Mouse (Mus musculus) hindbrain, embryonic 15.5 days (tissue): Measurements from ENCODE around the gene Pcif1. TPM values are rescaled to one million over a fixed set of nuclear protein-coding genes. Genes with fewer than 3 reads are reported as not detected.
"Not testable (repeated sequence)": the region's sequence is repeated elsewhere in the genome, so short reads cannot be mapped to it uniquely, and the experiment has no call there.

Source experiments
- ATAC-seq: fragments of 200-750 bp; cut with Nextera tagmentation; 2 replicates; pipeline ENCODE4 v1.8.0; 2017; ENCODE audit warnings: low read depth, moderate number of reproducible peaks, moderate TSS enrichment; ENCODE audit not compliant: low FRiP score
- H3K27ac ChIP-seq: fragments of 300-500 bp; sonication (generic); replicated peaks from 2 replicates; pipeline ENCODE4 v1.5.1; 2015; ENCODE audit warnings: mild to moderate bottlenecking, inconsistent platforms
- H3K27me3 ChIP-seq: fragments of 300-500 bp; sonication (generic); 2 replicates; pipeline ENCODE4 v1.6.1; 2015; ENCODE audit warnings: control low read depth, inconsistent platforms
- H3K36me3 ChIP-seq: fragments of 300-500 bp; sonication (generic); 2 replicates; pipeline ENCODE4 v1.6.1; 2015; ENCODE audit warnings: control low read depth, inconsistent platforms
- H3K4me1 ChIP-seq: fragments of 300-500 bp; sonication (generic); replicated peaks from 2 replicates; pipeline ENCODE4 v1.6.1; 2015; ENCODE audit warnings: control low read depth, inconsistent platforms
- H3K4me2 ChIP-seq: fragments of 300-500 bp; sonication (generic); 2 replicates; pipeline ENCODE4 v1.6.1; 2015; ENCODE audit warnings: moderate library complexity, mild to moderate bottlenecking, inconsistent platforms
- H3K4me3 ChIP-seq: fragments of 300-500 bp; sonication (generic); 2 replicates; pipeline ENCODE4 v1.5.1; 2015; ENCODE audit warnings: mild to moderate bottlenecking, inconsistent platforms
- H3K9ac ChIP-seq: fragments of 300-500 bp; sonication (generic); 2 replicates; pipeline ENCODE4 v1.6.1; 2015; ENCODE audit warnings: inconsistent platforms
- H3K9me3 ChIP-seq: fragments of 300-500 bp; sonication (generic); 2 replicates; pipeline ENCODE4 v1.6.1; 2016; ENCODE audit warnings: control low read depth, inconsistent platforms
- WGBS: fragments of 180-500 bp; shearing (Covaris S2); methylation state at CpG from one replicate; pipeline ENCODE4 v1.1.7; 2015; 5-methylcytosine and 5-hydroxymethylcytosine counted together
- polyA plus RNA-seq: library from polyadenylated mRNA; unstranded; fragments of >200 nt; fragmentation: Nextera tagmentation; extraction: Ambion mirVana; gene quantifications from 2 replicates; pipeline ENCODE4 v1.2.1, GENCODE M21; 2015

Pcif1 gene
- polyA plus RNA-seq, 1 experiment from 2014 or later = 78.5 TPM

DNA sequence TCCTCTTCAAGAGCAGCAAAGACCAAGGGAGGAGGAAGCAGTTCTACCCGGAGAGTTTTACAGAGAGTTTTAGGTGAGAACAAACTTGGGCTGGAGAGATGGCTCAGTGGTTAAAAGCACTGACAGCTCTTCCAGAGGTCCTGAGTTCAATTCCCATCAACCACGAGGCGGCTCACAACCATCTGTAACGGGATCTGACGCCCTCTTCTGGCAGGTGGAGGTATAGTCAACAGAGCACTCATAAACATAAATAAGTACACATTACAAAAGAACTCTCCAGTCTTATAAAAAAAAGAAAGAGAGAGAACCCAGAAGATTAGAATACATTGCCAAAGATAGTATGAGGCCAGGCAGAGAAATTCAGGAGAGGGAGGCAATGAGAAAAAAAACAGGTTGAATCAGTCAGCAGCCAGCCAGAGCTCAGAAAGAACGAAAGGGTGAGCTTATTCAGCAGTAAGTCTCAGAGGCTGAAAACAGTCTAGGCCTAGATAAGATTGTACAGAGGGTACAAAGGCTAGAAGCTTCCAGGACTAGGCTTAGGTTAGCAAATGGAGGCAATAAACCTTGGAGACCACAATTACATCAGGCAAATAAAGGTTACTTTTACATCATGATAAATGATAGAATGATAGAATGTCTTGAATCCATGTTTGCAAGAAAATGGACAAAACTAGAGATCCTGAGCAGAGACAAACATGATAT lies 7.4 kb upstream of the Pcif1 start:
- no peak overlapping the region for H3K4me2 ChIP-seq
- H3K9ac ChIP-seq = no peak overlapping the region
- no peaks in the 10 kb centered on the region for H3K36me3 ChIP-seq
- H3K4me1 ChIP-seq = no peaks in the 10 kb centered on the region
- ATAC-seq = no peak
- no peaks in the 10 kb centered on the region for H3K9me3 ChIP-seq
- no peak overlapping the region for H3K27ac ChIP-seq
- no peak overlapping the region for H3K4me3 ChIP-seq
- H3K27me3 ChIP-seq = no peaks in the 10 kb centered on the region
- 58% methylated on average over 6 of the region's 6 CpGs for WGBS

DNA sequence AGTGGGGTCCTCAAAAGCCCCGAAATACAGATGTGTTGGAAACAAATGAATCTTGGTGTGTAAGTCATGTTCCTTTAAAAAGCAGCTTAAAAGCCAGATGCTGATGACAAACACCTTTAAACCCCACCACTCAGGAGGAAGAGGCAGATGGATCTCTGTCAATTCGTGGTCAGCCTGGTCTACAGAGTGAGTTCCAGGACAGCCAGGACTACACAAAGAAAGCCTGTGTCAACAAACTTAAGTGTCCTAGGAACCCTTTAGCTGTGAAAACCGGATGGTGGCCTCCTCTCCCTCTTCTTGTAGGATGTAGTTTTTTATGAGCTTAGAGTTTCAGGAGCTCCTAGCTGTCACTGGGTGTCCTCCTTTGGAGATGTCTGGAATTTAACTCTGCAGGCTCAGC lies 5.5 kb upstream of the Pcif1 start:
- WGBS = 62% methylated on average over 3 of the region's 3 CpGs
- ATAC-seq = no peak
- H3K4me2 ChIP-seq = no peak overlapping the region
- no peak overlapping the region for H3K4me3 ChIP-seq
- H3K27me3 ChIP-seq = no peaks in the 10 kb centered on the region
- H3K9me3 ChIP-seq = no peaks in the 10 kb centered on the region
- H3K9ac ChIP-seq = no peak overlapping the region
- peaks cover 13% of the 10 kb centered on the region for H3K4me1 ChIP-seq
- no peaks in the 10 kb centered on the region for H3K36me3 ChIP-seq
- H3K27ac ChIP-seq = peak overlapping the region; percentile 10; the same call in 1 of the 2 replicates

DNA sequence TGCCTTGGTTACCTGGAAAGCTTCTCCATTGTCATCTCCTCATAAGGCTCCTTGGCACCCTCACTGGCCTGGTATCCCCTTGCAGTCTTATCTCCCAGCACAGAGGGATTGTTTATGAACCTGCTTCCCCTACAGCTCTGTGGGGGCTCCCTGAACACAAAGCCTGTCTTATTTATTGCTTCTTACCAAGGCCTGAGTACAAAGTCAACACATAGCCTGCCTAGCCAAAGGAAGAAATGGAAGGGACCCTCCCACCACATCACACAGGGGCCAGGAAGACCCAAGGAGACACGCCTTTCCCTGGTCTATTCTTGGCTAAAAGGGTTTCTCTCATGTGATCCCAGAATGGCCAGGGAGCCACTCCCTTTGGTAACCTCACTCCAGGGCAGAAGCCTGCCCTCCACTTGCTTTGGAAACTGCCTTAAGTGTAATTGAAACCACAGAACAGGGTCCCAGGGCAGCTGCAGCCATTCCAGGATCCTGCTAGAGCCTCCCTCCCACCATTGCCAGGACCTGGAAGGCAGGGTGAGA lies 4.8 kb upstream of the Pcif1 start:
- Histone ChIP-seq H3K4me3 (no peak overlapping the region), H3K4me2 (no peak overlapping the region), H3K4me1 (peaks cover 15% of the 10 kb centered on the region), H3K36me3 (no peaks in the 10 kb centered on the region), H3K9me3 (no peaks in the 10 kb centered on the region), H3K27ac (peak overlapping the region; percentile 59), H3K27me3 (no peaks in the 10 kb centered on the region), H3K9ac (no peak overlapping the region)
- WGBS = 42% methylated on average over 1 of the region's 1 CpGs
- no peak for ATAC-seq

DNA sequence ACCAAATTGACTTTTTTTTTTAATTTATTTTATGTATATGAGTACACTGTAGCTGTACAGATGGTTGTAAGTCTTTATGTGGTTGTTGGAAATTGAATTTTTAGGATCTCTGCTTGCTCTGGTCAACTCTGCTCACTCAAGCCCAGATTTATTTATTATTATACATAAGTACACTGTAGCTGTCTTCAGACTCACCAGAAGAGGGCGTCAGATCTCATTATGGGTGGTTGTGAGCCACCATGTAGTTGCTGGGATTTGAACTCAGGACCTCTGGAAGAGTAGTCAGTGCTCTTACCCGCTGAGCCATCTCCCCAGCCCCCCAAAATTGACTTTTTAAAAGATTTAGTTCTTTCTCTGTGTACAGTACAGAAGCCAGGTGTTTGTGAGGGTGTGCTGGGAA lies 3.5 kb upstream of the Pcif1 start:
- H3K9me3 ChIP-seq, H3K27me3 ChIP-seq, H3K4me3 ChIP-seq, H3K36me3 ChIP-seq, ATAC-seq, H3K4me2 ChIP-seq, H3K27ac ChIP-seq, H3K9ac ChIP-seq: not testable (repeated sequence)
- 55% methylated on average over 2 of the region's 2 CpGs for WGBS
- peaks cover 20% of the 10 kb centered on the region for H3K4me1 ChIP-seq

DNA sequence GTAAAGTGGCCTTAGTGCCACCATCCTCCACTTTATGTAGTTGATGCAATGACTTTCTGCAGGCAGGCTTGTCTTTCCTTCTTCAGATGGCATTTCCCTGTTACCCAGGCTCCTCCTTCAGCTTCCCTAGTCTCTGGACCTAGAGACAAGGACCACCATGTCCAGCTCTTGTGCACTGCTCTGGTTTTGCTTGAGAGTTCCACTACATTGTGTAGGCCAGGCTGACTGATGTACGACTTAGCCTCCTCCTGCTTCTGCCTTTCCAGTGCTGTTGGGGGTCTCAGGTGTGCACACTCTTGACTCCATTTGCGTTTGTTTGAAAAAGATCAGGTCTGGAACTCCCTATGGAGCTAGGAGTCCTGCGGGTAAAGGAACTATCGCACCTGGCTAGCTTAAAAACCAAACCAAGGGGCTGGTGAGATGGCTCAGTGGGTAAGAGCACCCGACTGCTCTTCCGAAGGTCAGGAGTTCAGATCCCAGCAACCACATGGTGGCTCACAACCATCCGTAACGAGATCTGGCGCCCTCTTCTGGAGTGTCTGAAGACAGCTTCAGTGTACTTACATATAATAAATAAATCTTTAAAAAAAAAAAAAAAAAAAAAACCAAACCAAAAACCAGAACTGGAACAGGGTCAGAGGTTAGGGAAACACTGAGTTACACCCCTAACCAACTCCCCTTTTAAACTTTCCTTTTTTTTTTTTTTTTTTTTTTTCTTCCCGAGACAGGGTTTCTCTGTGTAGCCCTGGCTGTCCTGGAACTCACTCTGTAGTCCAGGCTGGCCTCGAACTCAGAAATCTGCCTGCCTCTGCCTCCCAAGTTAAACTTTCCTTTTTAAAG lies 1.5 kb upstream of the Pcif1 start:
- not testable (repeated sequence) for H3K36me3 ChIP-seq, H3K4me3 ChIP-seq, H3K27me3 ChIP-seq, H3K9me3 ChIP-seq, H3K9ac ChIP-seq, ATAC-seq
- peak overlapping the region; percentile 97 for H3K4me2 ChIP-seq
- H3K27ac ChIP-seq = peak overlapping the region; percentile 100; the same call in 1 of the 2 replicates
- peaks cover 29% of the 10 kb centered on the region for H3K4me1 ChIP-seq
- WGBS = 68% methylated on average over 11 of the region's 11 CpGs

DNA sequence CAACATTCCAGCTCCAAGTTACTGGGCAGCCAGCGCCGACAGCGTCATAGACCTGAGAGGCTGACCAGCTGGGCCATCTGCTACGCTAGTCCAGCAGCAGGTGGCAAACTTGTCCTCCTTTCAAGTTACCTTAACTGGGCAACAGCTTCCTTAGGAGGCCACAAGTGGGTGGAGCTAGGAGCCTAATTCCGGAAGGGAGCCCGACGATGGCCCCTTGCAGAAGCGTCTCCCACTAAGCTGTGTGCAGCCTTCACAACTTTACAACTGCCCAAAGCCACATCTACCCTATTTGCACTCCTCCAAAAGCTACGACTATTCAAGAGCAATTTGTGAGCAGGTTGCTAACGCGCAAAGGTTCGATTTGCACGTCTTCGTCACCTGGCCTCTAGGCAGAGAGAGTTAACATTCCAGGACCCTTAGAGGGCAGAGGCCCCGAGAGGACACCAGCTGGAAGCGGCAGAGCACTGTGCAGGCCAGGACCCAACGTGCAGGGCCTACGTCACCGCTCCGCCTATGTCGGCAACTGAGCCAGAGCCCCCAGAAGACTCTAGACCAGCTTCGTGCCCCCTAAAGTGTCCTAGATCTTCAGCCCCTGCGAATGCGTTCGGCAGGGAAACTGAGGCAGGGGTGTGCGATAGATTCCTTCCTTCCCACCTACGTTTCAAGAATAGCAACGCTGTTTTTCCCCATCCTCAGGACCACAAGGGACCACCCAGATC lies 436 bp upstream of the Pcif1 start:
- Histone ChIP-seq H3K9me3 (no peaks in the 10 kb centered on the region), H3K4me1 (peaks cover 29% of the 10 kb centered on the region), H3K27me3 (no peaks in the 10 kb centered on the region), H3K27ac (peak overlapping the region; percentile 100), H3K9ac (peak overlapping the region; percentile 99), H3K36me3 (no peaks in the 10 kb centered on the region), H3K4me2 (peak overlapping the region; percentile 97), H3K4me3 (peak overlapping the region; percentile 84)
- ATAC-seq = peak; percentile 68
- WGBS = 3% methylated on average over 28 of the region's 28 CpGs

DNA sequence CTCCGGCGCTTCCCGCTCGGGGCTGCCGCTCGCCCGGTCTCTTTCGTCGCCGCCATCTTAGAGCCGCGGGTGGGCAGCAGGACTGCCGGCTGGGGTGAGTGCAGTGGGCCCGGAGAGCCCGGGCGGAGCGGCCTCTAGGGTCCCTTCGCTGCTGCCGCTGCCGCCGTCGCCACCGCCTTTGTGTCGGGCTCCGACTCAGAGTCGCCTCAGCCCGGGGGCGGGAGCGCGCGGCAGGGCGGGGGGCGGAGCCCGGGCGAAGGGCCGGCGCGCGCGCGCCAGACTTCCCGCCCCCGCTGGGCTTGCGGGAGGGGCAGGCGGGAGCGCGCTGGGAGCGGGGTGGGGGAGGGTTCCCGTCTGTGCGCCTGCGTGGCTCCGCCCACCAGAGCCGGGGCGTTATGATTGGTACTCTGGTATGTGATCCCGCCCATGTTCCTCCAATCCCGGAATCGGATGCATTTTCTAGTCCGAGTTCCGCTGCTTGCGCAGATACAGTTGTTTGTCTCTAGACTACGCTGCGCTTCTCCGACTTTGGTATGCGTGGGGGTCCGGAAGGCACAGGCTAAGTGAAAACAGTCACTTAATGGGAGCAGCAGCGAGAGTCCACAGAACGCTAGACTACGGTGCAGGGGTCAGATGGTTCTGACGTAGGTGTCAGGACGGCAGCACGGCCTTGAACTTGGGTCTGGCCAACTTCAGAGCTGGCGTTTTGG lies 619 bp downstream of the Pcif1 start:
- peak; percentile 91 for ATAC-seq
- Histone ChIP-seq H3K9me3 (no peaks in the 10 kb centered on the region), H3K4me3 (peak overlapping the region; percentile 84), H3K27ac (peak overlapping the region; percentile 100), H3K4me1 (peaks cover 29% of the 10 kb centered on the region), H3K27me3 (no peaks in the 10 kb centered on the region), H3K36me3 (peaks cover 6% of the 10 kb centered on the region), H3K9ac (peak overlapping the region; percentile 99), H3K4me2 (peak overlapping the region; percentile 97)
- under 1% methylated on average over 72 of the region's 72 CpGs for WGBS

DNA sequence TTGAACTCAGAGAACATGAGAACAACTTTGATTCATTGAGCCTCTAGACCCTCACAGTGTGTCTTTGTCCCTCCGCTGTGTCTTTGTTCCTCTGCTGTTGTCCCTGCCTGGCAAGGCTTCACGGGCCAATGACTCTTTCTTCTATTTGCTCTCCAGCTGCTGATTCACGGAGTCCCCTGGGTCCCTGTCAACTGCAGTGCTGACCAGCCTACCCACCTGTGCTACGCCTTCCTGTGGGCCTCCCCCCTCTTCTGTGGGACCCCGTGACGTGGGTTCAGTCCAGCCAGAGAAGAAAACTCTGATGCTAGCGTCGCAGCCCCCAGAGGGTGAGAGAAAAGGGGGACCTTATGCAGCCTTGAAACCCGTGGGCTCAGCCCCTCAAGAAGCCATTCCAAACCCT lies 3.5 kb downstream of the Pcif1 start:
- Histone ChIP-seq H3K27ac (no peak overlapping the region; the same call in 1 of the 2 replicates), H3K9me3 (no peaks in the 10 kb centered on the region), H3K27me3 (no peaks in the 10 kb centered on the region), H3K4me2 (no peak overlapping the region), H3K36me3 (peaks cover 34% of the 10 kb centered on the region), H3K4me1 (peaks cover 23% of the 10 kb centered on the region), H3K9ac (no peak overlapping the region), H3K4me3 (no peak overlapping the region)
- ATAC-seq = no peak
- WGBS = 17% methylated on average over 9 of the region's 9 CpGs

DNA sequence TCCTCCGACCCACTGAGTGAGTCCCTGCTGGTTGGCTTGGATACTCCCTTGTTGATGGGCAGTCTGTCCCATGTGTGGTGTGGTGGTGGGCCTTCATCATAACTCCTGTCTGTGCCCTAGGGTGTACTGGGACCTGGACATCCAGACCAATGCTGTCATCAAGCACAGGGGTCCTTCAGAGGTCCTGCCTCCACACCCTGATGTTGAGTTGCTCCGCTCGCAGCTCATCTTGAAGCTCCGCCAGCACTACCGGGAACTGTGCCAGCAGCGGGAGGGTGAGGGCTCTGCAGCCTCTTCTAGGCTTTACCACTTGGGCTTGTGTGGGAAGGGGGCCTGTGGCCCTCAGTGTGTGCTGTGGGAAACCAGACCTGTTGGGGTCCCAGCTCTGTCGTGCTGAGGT lies 6.7 kb downstream of the Pcif1 start:
- peaks cover 66% of the 10 kb centered on the region for H3K36me3 ChIP-seq
- H3K4me2 ChIP-seq = no peak overlapping the region
- peaks cover 8% of the 10 kb centered on the region for H3K4me1 ChIP-seq
- ATAC-seq = no peak
- H3K27me3 ChIP-seq = no peaks in the 10 kb centered on the region
- no peaks in the 10 kb centered on the region for H3K9me3 ChIP-seq
- WGBS = 62% methylated on average over 7 of the region's 7 CpGs
- no peak overlapping the region for H3K4me3 ChIP-seq
- H3K27ac ChIP-seq = no peak overlapping the region
- H3K9ac ChIP-seq = no peak overlapping the region

DNA sequence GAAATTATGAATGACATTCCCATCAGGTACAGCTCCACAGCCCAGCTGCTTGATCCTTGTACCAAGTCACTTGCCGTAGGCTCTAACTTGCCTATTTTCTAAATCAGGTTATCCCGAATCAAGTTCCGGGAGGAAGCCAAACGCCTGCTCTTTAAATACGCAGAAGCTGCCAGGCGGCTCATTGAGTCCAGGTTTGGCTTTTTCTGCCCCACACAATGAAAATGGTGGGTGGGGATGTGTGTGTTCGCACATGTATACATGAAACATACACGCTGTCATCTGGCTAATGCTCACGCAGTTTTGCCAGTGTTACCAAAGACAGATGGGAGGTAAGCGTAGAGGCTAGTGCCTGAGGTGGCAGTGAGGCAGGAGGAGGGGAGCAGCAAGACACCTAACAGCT lies 7.5 kb downstream of the Pcif1 start:
- Histone ChIP-seq H3K9ac (no peak overlapping the region), H3K9me3 (no peaks in the 10 kb centered on the region), H3K27me3 (no peaks in the 10 kb centered on the region), H3K4me1 (no peaks in the 10 kb centered on the region), H3K27ac (no peak overlapping the region), H3K4me2 (no peak overlapping the region), H3K36me3 (peaks cover 74% of the 10 kb centered on the region), H3K4me3 (no peak overlapping the region)
- 93% methylated on average over 10 of the region's 10 CpGs for WGBS
- no peak for ATAC-seq

DNA sequence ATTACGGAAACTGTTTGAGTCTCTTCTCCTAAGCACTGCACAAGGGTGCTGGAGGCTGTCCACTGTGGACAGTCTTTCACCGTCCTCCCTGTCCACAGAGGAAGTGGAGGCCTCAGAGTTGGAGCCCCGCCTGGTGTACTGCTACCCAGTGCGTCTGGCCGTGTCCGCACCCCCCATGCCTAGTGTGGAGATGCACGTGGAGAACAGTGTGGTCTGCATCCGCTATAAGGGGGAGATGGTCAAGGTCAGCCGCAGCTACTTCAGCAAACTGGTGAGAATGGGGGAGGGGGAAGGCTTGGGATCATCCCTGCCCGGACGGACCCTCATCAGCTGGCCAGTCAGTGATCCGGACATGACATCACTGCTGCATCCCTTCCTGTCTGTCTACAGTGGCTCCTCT lies 9.9 kb downstream of the Pcif1 start:
- Histone ChIP-seq H3K4me1 (no peaks in the 10 kb centered on the region), H3K4me2 (no peak overlapping the region), H3K9ac (no peak overlapping the region), H3K27me3 (no peaks in the 10 kb centered on the region), H3K36me3 (peaks cover 92% of the 10 kb centered on the region), H3K27ac (no peak overlapping the region), H3K4me3 (no peak overlapping the region), H3K9me3 (no peaks in the 10 kb centered on the region)
- no peak for ATAC-seq
- WGBS = 87% methylated on average over 12 of the region's 12 CpGs
